Mouse (Mus musculus) megakaryocyte, embryonic 14.5 days (primary cell): ENCODE data around the gene Baiap2. TPM values are rescaled to one million over a fixed set of nuclear protein-coding genes. Genes with fewer than 3 reads are reported as not detected.

Experiments
- H3K27me3 ChIP-seq: replicated peaks from 2 replicates; pipeline ENCODE3; 2012; ENCODE audit warnings: inconsistent platforms
- H3K36me3 ChIP-seq: replicated peaks from 2 replicates; pipeline ENCODE3; 2012; ENCODE audit warnings: low read length, inconsistent platforms, mixed read lengths
- H3K4me1 ChIP-seq: 2 replicates; pipeline ENCODE4 v1.6.1; 2012; ENCODE audit warnings: inconsistent platforms
- H3K4me3 ChIP-seq: replicated peaks from 2 replicates; pipeline ENCODE3; 2012; ENCODE audit warnings: moderate library complexity, mild to moderate bottlenecking, inconsistent platforms
- H3K9me3 ChIP-seq: 2 replicates; pipeline ENCODE4 v1.6.1; 2012; ENCODE audit warnings: inconsistent platforms
- FLI1 ChIP-seq: IDR thresholded peaks from 2 replicates; pipeline ENCODE4 v1.6.1; 2012; ENCODE audit warnings: low read length, inconsistent platforms, mixed read lengths
- GATA1 ChIP-seq: IDR thresholded peaks from 3 replicates; pipeline ENCODE4 v1.6.1; 2012; ENCODE audit warnings: mixed read lengths, low read length, inconsistent platforms, borderline replicate concordance
- polyA plus RNA-seq: library from polyadenylated mRNA; stranded (reverse); fragments of >175 nt; gene quantifications from 2 replicates; pipeline ENCODE4 v1.2.3, GENCODE M21; 2012; ENCODE audit warnings: low replicate concordance; ENCODE audit not compliant: insufficient read depth

The Baiap2 gene
- polyA plus RNA-seq, 1 experiment: 62.9 TPM

GRCm38 (mm10) chr11:119941794-119942193 is 769 bp upstream of the Baiap2 start:
- Histone ChIP-seq H3K4me3 (peak overlapping the region; percentile 97), H3K27me3 (peaks cover 58% of the 10 kb centered on the region), H3K9me3 (no peaks in the 10 kb centered on the region), H3K36me3 (peaks cover 18% of the 10 kb centered on the region), H3K4me1 (peaks cover 92% of the 10 kb centered on the region)
- TF ChIP-seq FLI1: no peak
- TF ChIP-seq GATA1: no peak

- peaks cover 18% of the 10 kb centered on the region for H3K36me3 ChIP-seq
- H3K27me3 ChIP-seq: peaks cover 61% of the 10 kb centered on the region
- no peaks in the 10 kb centered on the region for H3K9me3 ChIP-seq
- H3K4me1 ChIP-seq: peaks cover 92% of the 10 kb centered on the region
- TF ChIP-seq GATA1 (no peak), FLI1 (no peak)
- peak overlapping the region; percentile 97 for H3K4me3 ChIP-seq
These were observed 299 bp upstream of the Baiap2 start for GRCm38 (mm10) chr11:119942201-119942726.

- Histone ChIP-seq H3K36me3 (peaks cover 18% of the 10 kb centered on the region), H3K4me3 (peak overlapping the region; percentile 97), H3K27me3 (peaks cover 70% of the 10 kb centered on the region), H3K4me1 (peaks cover 92% of the 10 kb centered on the region), H3K9me3 (no peaks in the 10 kb centered on the region)
- TF ChIP-seq GATA1 (no peak), FLI1 (no peak)
These were observed 945 bp downstream of the Baiap2 start for GRCm38 (mm10) chr11:119943428-119943988.

GRCm38 (mm10) chr11:119945343-119945742 is 2.8 kb downstream of the Baiap2 start:
- Histone ChIP-seq H3K27me3 (peaks cover 61% of the 10 kb centered on the region), H3K4me3 (peak overlapping the region; percentile 21), H3K9me3 (no peaks in the 10 kb centered on the region), H3K4me1 (peaks cover 85% of the 10 kb centered on the region), H3K36me3 (peaks cover 9% of the 10 kb centered on the region)
- TF ChIP-seq GATA1: no peak
- TF ChIP-seq FLI1: no peak

- peaks cover 14% of the 10 kb centered on the region for H3K36me3 ChIP-seq
- H3K9me3 ChIP-seq: no peaks in the 10 kb centered on the region
- no peak overlapping the region for H3K4me3 ChIP-seq
- peaks cover 85% of the 10 kb centered on the region for H3K4me1 ChIP-seq
- peaks cover 62% of the 10 kb centered on the region for H3K27me3 ChIP-seq
- TF ChIP-seq GATA1 (no peak), FLI1 (no peak)
These were observed 4.9 kb downstream of the Baiap2 start for GRCm38 (mm10) chr11:119947426-119947825.

- Histone ChIP-seq H3K27me3 (peaks cover 62% of the 10 kb centered on the region), H3K4me3 (no peak overlapping the region), H3K4me1 (peaks cover 89% of the 10 kb centered on the region), H3K36me3 (peaks cover 14% of the 10 kb centered on the region), H3K9me3 (no peaks in the 10 kb centered on the region)
- TF ChIP-seq FLI1: no peak
- TF ChIP-seq GATA1: no peak
These were observed 5.3 kb downstream of the Baiap2 start for GRCm38 (mm10) chr11:119947897-119948296.

- Histone ChIP-seq H3K36me3 (peaks cover 14% of the 10 kb centered on the region), H3K4me3 (peak overlapping the region; percentile 16), H3K27me3 (peaks cover 63% of the 10 kb centered on the region), H3K9me3 (no peaks in the 10 kb centered on the region), H3K4me1 (peaks cover 89% of the 10 kb centered on the region)
- no peak for TF ChIP-seq FLI1
- TF ChIP-seq GATA1: no peak
These were observed 5.7 kb downstream of the Baiap2 start for GRCm38 (mm10) chr11:119948305-119948704.

GRCm38 (mm10) chr11:119948803-119949202 is 6.2 kb downstream of the Baiap2 start:
- TF ChIP-seq FLI1 (no peak), GATA1 (no peak)
- Histone ChIP-seq H3K36me3 (peaks cover 14% of the 10 kb centered on the region), H3K27me3 (peaks cover 58% of the 10 kb centered on the region), H3K4me1 (peaks cover 89% of the 10 kb centered on the region), H3K9me3 (no peaks in the 10 kb centered on the region), H3K4me3 (no peak overlapping the region)

- peaks cover 9% of the 10 kb centered on the region for H3K36me3 ChIP-seq
- peaks cover 40% of the 10 kb centered on the region for H3K27me3 ChIP-seq
- peaks cover 89% of the 10 kb centered on the region for H3K4me1 ChIP-seq
- TF ChIP-seq FLI1 (no peak), GATA1 (no peak)
- H3K4me3 ChIP-seq: no peak overlapping the region
- no peaks in the 10 kb centered on the region for H3K9me3 ChIP-seq
These were observed 8.0 kb downstream of the Baiap2 start for GRCm38 (mm10) chr11:119950535-119950934.

GRCm38 (mm10) chr11:119951326-119951725 is 8.8 kb downstream of the Baiap2 start:
- H3K4me3 ChIP-seq: no peak overlapping the region
- peaks cover 5% of the 10 kb centered on the region for H3K36me3 ChIP-seq
- no peaks in the 10 kb centered on the region for H3K9me3 ChIP-seq
- H3K4me1 ChIP-seq: peaks cover 92% of the 10 kb centered on the region
- peaks cover 34% of the 10 kb centered on the region for H3K27me3 ChIP-seq
- TF ChIP-seq GATA1 (no peak), FLI1 (no peak)
